Mouse (Mus musculus) CD4-positive naive resting alpha-beta T cell, adult 76 days (primary cell): ENCODE data around the gene Srp54b. TPM values are rescaled to one million over a fixed set of nuclear protein-coding genes. Genes with fewer than 3 reads are reported as not detected.

Experiments
- total RNA-seq: library from RNA; stranded (reverse); gene quantifications from one replicate; pipeline ENCODE4 v1.2.4, GENCODE M21; 2023

The Srp54b gene
- total RNA-seq, result 35.2 TPM

DNA sequence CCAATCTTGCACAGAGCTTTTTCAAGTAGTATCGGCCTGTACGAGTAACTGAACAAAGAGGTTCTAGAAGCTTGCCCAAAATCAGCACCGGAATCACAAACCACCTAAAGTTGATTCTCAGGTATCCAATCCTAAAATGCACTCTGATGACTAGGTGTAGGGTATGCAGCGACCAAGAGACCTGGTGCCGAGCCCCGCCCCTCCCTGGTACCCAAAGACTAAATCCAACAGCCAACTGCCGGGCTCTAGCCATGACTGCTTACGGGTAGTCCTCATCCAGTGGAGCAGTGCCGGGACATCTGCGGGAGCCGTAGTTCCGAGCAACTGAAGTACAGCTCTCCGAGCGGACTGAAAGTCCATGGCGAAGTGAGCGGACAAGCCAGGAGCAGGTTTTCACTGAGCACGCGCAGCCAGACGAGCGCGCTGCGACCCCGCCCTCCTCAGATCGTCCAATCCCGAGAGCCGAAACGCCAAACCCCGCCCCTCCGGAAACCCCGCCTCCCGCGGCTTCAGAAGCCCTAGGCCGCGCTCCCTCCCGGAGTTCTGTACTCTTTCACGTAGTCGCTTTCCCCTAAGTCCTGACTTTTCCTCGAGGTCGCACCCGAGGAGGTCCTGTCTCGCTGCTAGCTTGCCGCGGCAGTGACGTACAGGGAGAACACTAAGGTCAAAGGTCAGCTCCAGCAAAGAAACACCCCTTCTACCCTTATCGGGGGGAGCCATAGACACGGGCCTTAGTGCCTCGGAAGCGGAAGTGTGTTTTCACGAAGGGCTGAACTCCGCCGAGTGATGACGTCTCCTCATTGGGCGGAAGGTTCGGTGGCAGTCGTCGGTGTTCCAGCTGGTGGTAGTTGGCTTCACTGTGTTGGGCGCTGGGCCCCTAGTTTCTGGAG, at the start of gene Srp54b:
Srp54b (plus strand) TSS at position 546 of the 890 bp plus-strand sequence.

DNA sequence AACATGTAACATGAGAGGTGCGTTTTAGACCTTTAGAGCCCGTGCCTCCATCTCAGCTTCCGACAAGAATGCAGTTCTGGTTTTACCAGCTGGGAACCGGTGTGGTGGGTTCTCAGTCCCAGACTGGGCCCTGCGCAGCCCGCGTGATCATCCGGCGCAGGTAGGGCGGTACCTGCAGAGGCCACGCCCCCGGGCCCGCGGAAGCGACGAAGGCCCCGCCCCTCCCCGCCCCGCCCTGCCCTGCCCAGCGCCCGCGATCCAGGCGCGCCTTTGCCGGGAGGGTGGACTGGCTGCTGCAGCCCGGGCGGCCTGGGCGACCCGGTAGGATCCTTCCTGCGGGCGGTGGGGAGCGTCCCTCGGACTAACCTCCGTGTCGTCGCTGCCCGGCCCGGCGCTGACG, 30.7 kb upstream of the Srp54b start, which contains the start of gene Fam177a:
Fam177a (plus strand) TSS at position 228 of the 400 bp plus-strand sequence.

DNA sequence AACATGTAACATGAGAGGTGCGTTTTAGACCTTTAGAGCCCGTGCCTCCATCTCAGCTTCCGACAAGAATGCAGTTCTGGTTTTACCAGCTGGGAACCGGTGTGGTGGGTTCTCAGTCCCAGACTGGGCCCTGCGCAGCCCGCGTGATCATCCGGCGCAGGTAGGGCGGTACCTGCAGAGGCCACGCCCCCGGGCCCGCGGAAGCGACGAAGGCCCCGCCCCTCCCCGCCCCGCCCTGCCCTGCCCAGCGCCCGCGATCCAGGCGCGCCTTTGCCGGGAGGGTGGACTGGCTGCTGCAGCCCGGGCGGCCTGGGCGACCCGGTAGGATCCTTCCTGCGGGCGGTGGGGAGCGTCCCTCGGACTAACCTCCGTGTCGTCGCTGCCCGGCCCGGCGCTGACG, 44.4 kb downstream of the Srp54b start, which contains the start of gene 1700047I17Rik2:
1700047I17Rik2 (plus strand) TSS at position 287 of the 400 bp plus-strand sequence.

DNA sequence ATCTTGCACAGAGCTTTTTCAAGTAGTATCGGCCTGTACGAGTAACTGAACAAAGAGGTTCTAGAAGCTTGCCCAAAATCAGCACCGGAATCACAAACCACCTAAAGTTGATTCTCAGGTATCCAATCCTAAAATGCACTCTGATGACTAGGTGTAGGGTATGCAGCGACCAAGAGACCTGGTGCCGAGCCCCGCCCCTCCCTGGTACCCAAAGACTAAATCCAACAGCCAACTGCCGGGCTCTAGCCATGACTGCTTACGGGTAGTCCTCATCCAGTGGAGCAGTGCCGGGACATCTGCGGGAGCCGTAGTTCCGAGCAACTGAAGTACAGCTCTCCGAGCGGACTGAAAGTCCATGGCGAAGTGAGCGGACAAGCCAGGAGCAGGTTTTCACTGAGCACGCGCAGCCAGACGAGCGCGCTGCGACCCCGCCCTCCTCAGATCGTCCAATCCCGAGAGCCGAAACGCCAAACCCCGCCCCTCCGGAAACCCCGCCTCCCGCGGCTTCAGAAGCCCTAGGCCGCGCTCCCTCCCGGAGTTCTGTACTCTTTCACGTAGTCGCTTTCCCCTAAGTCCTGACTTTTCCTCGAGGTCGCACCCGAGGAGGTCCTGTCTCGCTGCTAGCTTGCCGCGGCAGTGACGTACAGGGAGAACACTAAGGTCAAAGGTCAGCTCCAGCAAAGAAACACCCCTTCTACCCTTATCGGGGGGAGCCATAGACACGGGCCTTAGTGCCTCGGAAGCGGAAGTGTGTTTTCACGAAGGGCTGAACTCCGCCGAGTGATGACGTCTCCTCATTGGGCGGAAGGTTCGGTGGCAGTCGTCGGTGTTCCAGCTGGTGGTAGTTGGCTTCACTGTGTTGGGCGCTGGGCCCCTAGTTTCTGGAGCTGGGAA, 75.0 kb downstream of the Srp54b start, which contains the start of gene Srp54c:
Srp54c (plus strand) TSS at position 543 of the 894 bp plus-strand sequence.

Other genes with a start within 250 kb of the Srp54b start
- not detected for gene Gm20403, start 168.6 kb upstream of the Srp54b start, total RNA-seq
- 91.7 TPM for gene Baz1a, start 140.8 kb upstream of the Srp54b start, total RNA-seq
- gene 2700097O09Rik, start 75.0 kb upstream of the Srp54b start, total RNA-seq, result 9.2 TPM
- 59.0 TPM for gene Srp54a, start 74.8 kb upstream of the Srp54b start, total RNA-seq
- gene Fam177a, start 30.6 kb upstream of the Srp54b start, total RNA-seq, result not detected
- gene 1700047I17Rik2, start 44.5 kb downstream of the Srp54b start, total RNA-seq, result 17.4 TPM
- 23.7 TPM for gene Srp54c, start 75.1 kb downstream of the Srp54b start, total RNA-seq
- 9.8 TPM for gene 1110008L16Rik, start 144.5 kb downstream of the Srp54b start, total RNA-seq
- gene Ppp2r3c, start 147.9 kb downstream of the Srp54b start, total RNA-seq, result 27.5 TPM
- gene Psma6, start 229.1 kb downstream of the Srp54b start, total RNA-seq, result 95.1 TPM